Mouse (Mus musculus) limb, embryonic 14.5 days (tissue): Measurements from ENCODE around the gene Mest. TPM values are rescaled to one million over a fixed set of nuclear protein-coding genes. Genes with fewer than 3 reads are reported as not detected.

Experiments
- ATAC-seq: fragments of 200-750 bp; cut with Nextera tagmentation; 2 replicates; pipeline ENCODE4 v1.8.0; 2017; ENCODE audit warnings: low read depth, moderate number of reproducible peaks, moderate TSS enrichment; ENCODE audit not compliant: low FRiP score
- DNase-seq: peaks from one replicate; pipeline ENCODE4 v3.0.0-alpha.2; 2015; ENCODE audit warnings: low spot score
- H3K27ac ChIP-seq: fragments of 300-500 bp; sonication (generic); replicated peaks from 2 replicates; pipeline ENCODE4 v1.5.1; 2014; ENCODE audit warnings: low read depth, mild to moderate bottlenecking, low read length, moderate library complexity, mixed read lengths
- H3K27me3 ChIP-seq: fragments of 300-500 bp; sonication (generic); 2 replicates; pipeline ENCODE4 v1.6.1; 2014; ENCODE audit warnings: low read length, mixed read lengths; ENCODE audit not compliant: control insufficient read depth, insufficient read depth
- H3K36me3 ChIP-seq: fragments of 300-500 bp; sonication (generic); 2 replicates; pipeline ENCODE4 v1.6.1; 2014; ENCODE audit warnings: mild to moderate bottlenecking, low read length, moderate library complexity, mixed read lengths; ENCODE audit not compliant: control insufficient read depth, insufficient read depth
- H3K4me1 ChIP-seq: fragments of 300-500 bp; sonication (generic); 2 replicates; pipeline ENCODE4 v1.6.1; 2014; ENCODE audit warnings: antibody characterized with exemption, low read length, mixed read lengths; ENCODE audit not compliant: control insufficient read depth, insufficient read depth
- H3K4me2 ChIP-seq: fragments of 300-500 bp; sonication (generic); replicated peaks from 2 replicates; pipeline ENCODE4 v1.6.1; 2014; ENCODE audit warnings: low read depth, mild to moderate bottlenecking, low read length, moderate library complexity; ENCODE audit not compliant: severe bottlenecking
- H3K4me3 ChIP-seq: fragments of 300-500 bp; sonication (generic); replicated peaks from 2 replicates; pipeline ENCODE4 v1.5.1; 2014; ENCODE audit warnings: low read length
- H3K9ac ChIP-seq: fragments of 300-500 bp; sonication (generic); 2 replicates; pipeline ENCODE4 v1.6.1; 2014; ENCODE audit warnings: mild to moderate bottlenecking, low read depth, low read length, moderate library complexity; ENCODE audit not compliant: severe bottlenecking
- H3K9me3 ChIP-seq: fragments of 300-500 bp; sonication (generic); 2 replicates; pipeline ENCODE4 v1.6.1; 2016; ENCODE audit warnings: low read length; ENCODE audit not compliant: control insufficient read depth
- POLR2A ChIP-seq: fragments of 200-500 bp; IDR thresholded peaks from 2 replicates; pipeline ENCODE4 v1.8.0; 2012; ENCODE audit warnings: inconsistent platforms, mild to moderate bottlenecking, moderate library complexity, borderline replicate concordance; ENCODE audit not compliant: insufficient read depth, insufficient read length; ENCODE audit errors: extremely low read depth
- WGBS: fragments of 180-500 bp; shearing (Covaris S2); extraction: QIAGEN DNeasy Blood & Tissue Kit; methylation state at CpG from one replicate; pipeline ENCODE4 v1.1.7; 2014; 5-methylcytosine and 5-hydroxymethylcytosine counted together
- polyA plus RNA-seq, 2 experiments: library from polyadenylated mRNA; depleted of rRNA in 1 of 2; stranded (reverse) in 1 of 2; unstranded in 1 of 2; fragments of >200 nt; fragmentation: Nextera tagmentation in 1 of 2; extraction: Ambion mirVana in 1 of 2; gene quantifications; 2 replicates each; pipeline versions ENCODE4 v1.2.1 to v1.2.3; 2012 to 2014

The Mest gene
- polyA plus RNA-seq, 2 experiments = 2,321 to 4,195 TPM

DNA sequence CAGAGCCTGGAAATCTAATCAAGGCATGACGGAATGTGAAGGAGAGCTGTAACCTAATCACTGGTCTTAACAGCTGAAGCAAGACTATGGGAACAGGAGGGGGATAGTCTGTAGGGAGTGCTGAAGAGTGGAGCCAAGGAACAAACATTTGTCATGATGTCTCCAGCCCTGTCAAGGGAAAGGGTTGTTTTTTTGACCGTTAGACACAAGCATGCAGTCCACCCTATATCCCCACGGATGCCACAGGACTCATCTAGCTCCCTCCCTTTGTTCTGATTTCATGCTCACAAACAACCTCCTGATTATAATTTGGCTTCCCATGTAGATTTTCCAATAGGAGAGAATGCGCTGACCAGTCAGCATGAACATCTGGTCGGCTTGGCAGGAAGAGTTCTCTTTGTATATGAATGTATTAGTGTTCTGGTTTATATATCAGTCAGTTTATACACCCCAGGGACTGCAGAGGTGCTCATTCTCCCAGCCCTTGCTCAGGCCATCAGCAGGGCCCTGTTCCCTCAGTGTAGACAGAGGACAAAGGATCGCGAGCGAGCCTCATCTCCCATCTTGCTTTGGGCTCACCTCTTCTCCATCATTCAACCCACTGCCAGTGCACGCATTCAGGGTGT is 19.3 kb upstream of the Mest start:
- H3K4me1 ChIP-seq = peaks cover 13% of the 10 kb centered on the region
- peak; percentile 90 for ATAC-seq

DNA sequence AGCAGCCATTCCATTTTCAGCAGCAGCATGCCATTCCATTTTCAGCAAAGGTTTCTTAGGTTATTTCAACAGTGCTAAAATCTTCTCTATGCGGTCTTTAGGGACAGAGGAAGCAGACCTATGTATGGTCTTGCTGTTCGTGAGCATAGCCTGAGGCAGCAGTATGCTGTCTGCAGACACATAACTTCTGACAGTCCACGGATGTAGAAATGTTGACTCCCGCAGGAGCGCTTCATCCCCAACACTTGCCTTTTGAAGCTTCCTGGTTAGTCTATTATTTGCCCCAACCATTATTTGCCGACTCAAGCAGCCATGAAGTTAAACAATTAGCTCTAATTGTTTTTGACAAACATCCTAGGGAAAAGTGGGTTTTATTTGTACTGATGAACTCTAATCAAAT is 14.2 kb upstream of the Mest start:
- Histone ChIP-seq H3K9ac (no peak overlapping the region), H3K4me3 (no peak overlapping the region)

More for the DNA sequence above, 19.3 kb upstream of the Mest start:
- 70% methylated on average over 9 of the region's 9 CpGs for WGBS
- H3K9me3 ChIP-seq = no peaks in the 10 kb centered on the region
- TF ChIP-seq POLR2A = no peak
- peak; percentile 83 for DNase-seq
- H3K9ac ChIP-seq = no peak overlapping the region
- H3K4me2 ChIP-seq = no peak overlapping the region
- H3K27ac ChIP-seq = peak overlapping the region; percentile 68; the same call in 1 of the 2 replicates
- no peak overlapping the region for H3K4me3 ChIP-seq
- no peaks in the 10 kb centered on the region for H3K36me3 ChIP-seq
- H3K27me3 ChIP-seq = no peaks in the 10 kb centered on the region

DNA sequence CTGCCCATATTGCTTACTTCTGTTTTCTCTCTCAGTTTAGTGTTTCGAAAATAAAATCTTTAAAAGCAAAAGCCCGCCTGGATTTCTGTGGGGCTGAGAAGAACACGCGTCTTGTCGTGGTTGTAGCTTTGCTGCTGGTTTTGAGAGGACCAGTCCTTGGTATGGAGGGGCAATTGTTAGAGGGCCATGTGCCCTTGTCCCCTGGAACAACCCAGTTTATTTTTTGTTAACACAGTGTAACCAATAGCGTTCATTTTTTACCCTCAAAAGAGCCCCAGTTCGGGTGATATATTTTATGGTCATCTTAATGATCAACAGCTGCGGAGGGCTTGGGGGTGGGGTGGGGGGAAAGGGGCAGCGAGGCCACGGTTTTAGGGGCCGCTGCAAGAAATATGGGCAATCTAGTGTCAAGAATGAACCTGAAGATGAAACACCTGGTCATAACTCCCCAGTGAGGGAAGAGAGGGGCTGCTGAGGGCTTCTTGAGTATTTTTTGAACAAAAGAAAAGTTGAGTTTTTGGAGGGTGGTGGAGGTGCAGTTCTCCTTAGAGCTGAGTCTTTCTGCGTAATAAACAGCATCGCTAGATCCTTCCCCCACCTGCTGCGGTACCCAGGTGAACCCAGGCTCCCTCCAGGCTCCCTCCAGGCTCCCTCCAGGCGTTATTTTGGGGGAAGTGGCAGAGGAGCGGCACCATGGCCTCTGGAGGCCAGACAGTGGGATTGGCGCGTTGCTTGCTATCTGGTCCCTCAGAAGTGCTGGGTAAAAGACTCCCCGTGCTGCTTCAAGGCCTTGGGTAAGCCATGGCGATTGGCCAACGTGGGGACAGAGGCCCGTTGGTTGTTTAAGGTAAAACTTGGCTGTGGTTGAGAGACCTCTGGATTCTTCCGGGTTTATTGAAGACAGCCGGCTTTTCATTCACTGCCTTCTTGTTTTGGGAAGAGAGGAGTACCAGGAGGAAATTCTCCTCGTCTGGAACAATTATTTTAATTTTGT is 12.7 kb upstream of the Mest start:
- H3K9me3 ChIP-seq = no peaks in the 10 kb centered on the region
- no peak overlapping the region for H3K4me3 ChIP-seq
- H3K4me2 ChIP-seq = peak overlapping the region; percentile 22; the same call in 1 of the 2 replicates
- peak overlapping the region; percentile 83 for H3K27ac ChIP-seq
- no peaks in the 10 kb centered on the region for H3K36me3 ChIP-seq
- peak overlapping the region; percentile 25; the same call in 1 of the 2 replicates for H3K9ac ChIP-seq
- H3K27me3 ChIP-seq = no peaks in the 10 kb centered on the region
- DNase-seq = no peak
- no peak for TF ChIP-seq POLR2A
- 13% methylated on average over 25 of the region's 25 CpGs for WGBS
- ATAC-seq = peak; percentile 56; the same call in 1 of the 2 replicates
- peaks cover 31% of the 10 kb centered on the region for H3K4me1 ChIP-seq

More for the DNA sequence above, 14.2 kb upstream of the Mest start:
- H3K4me2 ChIP-seq = peak overlapping the region; percentile 7; the same call in 1 of the 2 replicates
- H3K36me3 ChIP-seq = no peaks in the 10 kb centered on the region
- no peaks in the 10 kb centered on the region for H3K9me3 ChIP-seq
- ATAC-seq (no peak), DNase-seq (no peak)
- peak overlapping the region; percentile 80 for H3K27ac ChIP-seq
- WGBS = 16% methylated on average over 6 of the region's 6 CpGs
- H3K4me1 ChIP-seq = peaks cover 29% of the 10 kb centered on the region
- no peak for TF ChIP-seq POLR2A
- no peaks in the 10 kb centered on the region for H3K27me3 ChIP-seq

DNA sequence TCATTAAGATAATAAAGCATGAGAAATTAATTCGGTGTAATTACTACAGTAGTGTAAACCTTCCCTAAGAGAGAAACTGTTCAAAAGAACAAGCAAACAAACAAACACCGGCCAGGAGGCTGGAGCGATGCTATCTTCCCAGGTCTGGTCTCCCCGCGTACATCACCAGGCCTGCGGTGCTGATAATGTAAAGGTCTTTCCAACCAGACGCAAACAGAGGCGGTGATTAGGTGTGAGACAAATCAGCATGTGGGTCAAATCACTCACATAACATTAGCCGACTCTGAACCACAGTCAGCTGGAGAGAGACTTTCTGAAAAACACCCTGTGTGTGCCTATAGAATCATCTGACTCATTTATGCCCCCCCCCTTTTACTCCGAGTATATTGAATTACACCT is 12.0 kb upstream of the Mest start:
- Histone ChIP-seq H3K27me3 (no peaks in the 10 kb centered on the region), H3K27ac (peak overlapping the region; percentile 83), H3K36me3 (no peaks in the 10 kb centered on the region), H3K9ac (no peak overlapping the region), H3K4me3 (no peak overlapping the region), H3K4me2 (no peak overlapping the region), H3K9me3 (no peaks in the 10 kb centered on the region), H3K4me1 (peaks cover 31% of the 10 kb centered on the region)
- DNase-seq = no peak
- no peak for TF ChIP-seq POLR2A
- WGBS = 27% methylated on average over 10 of the region's 10 CpGs
- ATAC-seq = no peak

DNA sequence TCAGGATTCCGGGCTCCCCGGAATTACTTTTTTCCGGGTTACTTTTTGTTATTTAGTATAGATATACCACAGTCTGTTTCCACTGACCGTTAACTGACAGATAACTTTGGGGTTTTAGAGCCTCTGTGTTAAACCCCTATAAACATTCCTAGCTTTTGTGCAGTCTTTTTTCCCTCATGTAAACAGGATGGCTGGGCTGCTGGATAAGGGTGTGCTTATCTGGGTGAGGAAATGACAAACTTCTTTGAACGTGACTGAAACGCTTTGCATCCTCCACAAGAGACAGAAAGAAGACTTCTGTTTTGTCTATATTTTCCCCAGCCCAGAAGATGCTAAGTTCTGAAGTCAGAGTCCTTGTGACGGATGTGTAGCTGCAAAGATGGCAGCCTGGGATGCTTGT is 10.9 kb upstream of the Mest start:
- H3K9ac ChIP-seq = no peak overlapping the region
- DNase-seq = no peak
- H3K4me1 ChIP-seq = peaks cover 31% of the 10 kb centered on the region
- H3K4me3 ChIP-seq = no peak overlapping the region
- no peaks in the 10 kb centered on the region for H3K36me3 ChIP-seq
- TF ChIP-seq POLR2A = no peak
- H3K9me3 ChIP-seq = no peaks in the 10 kb centered on the region
- H3K27me3 ChIP-seq = no peaks in the 10 kb centered on the region
- no peak overlapping the region for H3K4me2 ChIP-seq
- no peak for ATAC-seq
- no peak overlapping the region for H3K27ac ChIP-seq
- WGBS = 45% methylated on average over 7 of the region's 7 CpGs
